Mouse (Mus musculus): ENCODE results near the gene 6820408C15Rik. TPM values are rescaled to one million over a fixed set of nuclear protein-coding genes. Genes with fewer than 3 reads are reported as not detected.
A peak's percentile ranks its signal among the peaks of the same experiment; 100 is the strongest.

The 6820408C15Rik gene
- total and polyA plus RNA-seq, 2 experiments from 2014 or later: 1.8 to 4.9 TPM

DNA sequence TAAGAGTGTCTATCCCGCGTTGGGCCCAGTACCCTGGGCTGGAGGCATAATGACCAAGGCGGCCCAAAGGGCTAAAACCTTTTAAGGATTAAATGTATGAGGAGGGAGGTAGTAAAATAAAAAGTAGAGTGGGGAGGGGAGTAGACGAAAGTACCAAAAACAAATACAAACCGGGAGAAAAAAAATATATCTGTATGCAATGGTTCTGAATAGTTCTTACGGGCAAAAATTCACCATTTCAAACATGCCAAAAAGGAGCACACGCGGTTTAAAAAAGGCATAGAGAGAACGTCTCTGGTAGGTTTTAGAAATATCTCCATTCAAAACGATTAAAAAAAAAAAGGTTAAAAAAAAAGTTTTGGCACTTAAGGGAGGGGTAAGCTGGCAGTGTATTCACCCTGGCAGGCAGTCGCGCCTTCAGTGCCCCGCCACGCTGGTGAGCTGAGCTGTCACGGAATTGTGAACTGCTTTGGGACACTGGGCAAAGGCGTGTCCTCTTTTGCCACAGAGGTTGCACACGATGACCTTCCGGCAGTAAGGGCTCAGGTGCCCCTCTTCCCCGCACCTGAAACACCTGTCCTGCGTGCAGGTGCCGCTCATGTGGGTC, 2.1 kb upstream of the 6820408C15Rik start:
- H3K27me3 ChIP-seq (ENCODE audit: insufficient read depth, low read length): no peaks in the 10 kb centered on the region
- H3K4me3 ChIP-seq (ENCODE audit: low read depth, low read length): peak overlapping the region; percentile 69
- peak overlapping the region; percentile 96 for H3K27ac ChIP-seq (ENCODE audit: low read depth, low read length)
- H3K4me1 ChIP-seq (ENCODE audit: insufficient read depth, low read length): peaks cover 11% of the 10 kb centered on the region; the same call in 1 of the 2 replicates
- peak overlapping the region; percentile 78 for H3K4me2 ChIP-seq (ENCODE audit: low read depth, low read length, poor library complexity, severe bottlenecking)
- H3K9me3 ChIP-seq (ENCODE audit: low read length): no peaks in the 10 kb centered on the region
- H3K36me3 ChIP-seq (ENCODE audit: insufficient read depth, low read length): no peaks in the 10 kb centered on the region
- WGBS: 2% methylated on average over 21 of the region's 21 CpGs
- ATAC-seq (ENCODE audit: low FRiP score) (no peak), DNase-seq (ENCODE audit: low spot score) (no peak)
- TF ChIP-seq CTCF (IDR thresholded peaks at IDR 0.05): no peak
- peak overlapping the region; percentile 90 for H3K9ac ChIP-seq (replicated peaks; ENCODE audit: low read length, poor library complexity, severe bottlenecking)

DNA sequence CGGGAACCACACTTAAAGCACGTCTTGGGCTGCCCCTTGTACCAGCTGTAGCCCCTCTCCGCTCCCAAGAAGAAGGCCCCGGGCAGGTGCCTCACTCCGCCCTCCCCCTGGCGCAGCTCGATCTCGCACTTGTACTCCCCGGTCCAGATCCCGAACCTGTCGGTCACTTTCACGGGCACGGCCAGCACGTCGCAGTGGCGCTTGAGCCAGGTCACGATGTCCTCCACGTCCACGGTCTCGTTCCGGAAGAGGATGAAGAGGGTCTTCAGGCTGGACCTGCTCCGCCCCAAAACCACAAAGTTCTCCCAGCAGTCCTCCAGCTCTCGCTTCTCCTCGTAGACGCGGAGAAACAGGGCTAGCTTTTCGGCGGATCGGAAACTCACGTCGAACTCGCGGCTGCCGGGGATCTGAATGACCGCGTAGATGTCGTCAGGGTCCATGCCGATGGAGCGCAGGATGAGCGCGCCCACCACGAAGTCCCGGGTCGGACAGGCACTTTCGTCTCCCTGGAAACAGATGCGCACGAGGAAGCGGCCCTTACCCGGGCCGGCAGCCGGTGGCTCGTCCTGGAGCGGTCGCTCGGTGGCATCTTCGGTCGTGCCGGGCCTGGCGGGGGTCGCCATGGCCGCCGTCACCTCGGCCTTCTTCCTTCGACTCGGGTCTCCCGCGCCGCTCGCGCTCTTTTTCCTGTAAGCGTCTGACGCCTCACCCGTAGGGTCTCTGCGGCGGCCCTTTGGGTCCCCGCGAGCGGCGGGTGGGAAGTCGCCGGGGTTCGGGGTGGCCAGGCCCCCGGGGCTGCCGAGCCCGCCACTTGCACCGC, 1.4 kb upstream of the 6820408C15Rik start:
- ATAC-seq (ENCODE audit: low FRiP score): peak; percentile 35
- Histone ChIP-seq H3K4me1 (ENCODE audit: insufficient read depth, low read length) (peaks cover 11% of the 10 kb centered on the region; the same call in 1 of the 2 replicates), H3K9ac (replicated peaks; ENCODE audit: low read length, poor library complexity, severe bottlenecking) (peak overlapping the region; percentile 90), H3K9me3 (ENCODE audit: low read length) (no peaks in the 10 kb centered on the region), H3K36me3 (ENCODE audit: insufficient read depth, low read length) (no peaks in the 10 kb centered on the region), H3K4me2 (ENCODE audit: low read depth, low read length, poor library complexity, severe bottlenecking) (peak overlapping the region; percentile 78), H3K27ac (ENCODE audit: low read depth, low read length) (peak overlapping the region; percentile 96), H3K27me3 (ENCODE audit: insufficient read depth, low read length) (no peaks in the 10 kb centered on the region), H3K4me3 (ENCODE audit: low read depth, low read length) (peak overlapping the region; percentile 69)
- DNase-seq (ENCODE audit: low spot score): no peak
- WGBS: under 1% methylated on average over 84 of the region's 86 CpGs
- TF ChIP-seq CTCF (IDR thresholded peaks at IDR 0.05): no peak

DNA sequence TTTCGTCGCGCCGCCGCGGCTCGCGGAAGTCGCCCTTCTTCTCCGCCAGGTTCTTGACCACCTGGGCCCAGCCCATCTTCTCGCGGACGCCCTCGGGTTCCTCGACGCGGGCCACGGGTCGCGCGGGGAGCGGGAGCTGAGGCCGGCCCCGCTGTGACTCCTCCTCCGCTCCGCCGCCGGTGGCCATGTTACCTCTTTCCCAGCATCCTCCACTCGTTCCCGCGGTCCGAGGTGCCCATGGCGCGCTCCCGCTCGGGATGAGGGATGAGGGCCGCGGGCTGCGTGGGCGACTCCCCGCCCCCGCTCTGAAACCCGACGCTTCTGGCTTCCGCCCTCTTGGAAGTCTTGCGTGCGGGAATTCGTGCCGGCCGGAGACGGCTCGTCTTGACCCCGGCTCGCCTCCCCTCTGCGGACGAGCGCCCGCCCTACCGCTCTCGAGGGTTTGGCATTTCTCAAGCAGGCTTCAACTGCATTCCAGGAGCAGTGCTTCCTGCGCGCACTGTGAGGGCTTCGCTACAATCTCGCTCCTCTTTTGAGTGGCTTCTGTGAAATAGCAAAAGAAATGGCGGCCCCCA, 709 bp upstream of the 6820408C15Rik start, which contains the start of gene Zcchc3:
Zcchc3 (minus strand) TSS at position 437 of the 575 bp plus-strand sequence.
- under 1% methylated on average over 60 of the region's 65 CpGs for WGBS
- Histone ChIP-seq H3K4me2 (ENCODE audit: low read depth, low read length, poor library complexity, severe bottlenecking) (peak within 1 kb of the TSS; percentile 78), H3K9me3 (ENCODE audit: low read length) (no peaks in the 10 kb centered on the region), H3K4me1 (ENCODE audit: insufficient read depth, low read length) (peaks cover 11% of the 10 kb centered on the region; the same call in 1 of the 2 replicates), H3K36me3 (ENCODE audit: insufficient read depth, low read length) (no peaks in the 10 kb centered on the region), H3K27ac (ENCODE audit: low read depth, low read length) (peak within 1 kb of the TSS; percentile 96), H3K27me3 (ENCODE audit: insufficient read depth, low read length) (no peaks in the 10 kb centered on the region), H3K9ac (replicated peaks; ENCODE audit: low read length, poor library complexity, severe bottlenecking) (peak within 1 kb of the TSS; percentile 90), H3K4me3 (ENCODE audit: low read depth, low read length) (peak within 1 kb of the TSS; percentile 69)
- TF ChIP-seq CTCF (IDR thresholded peaks at IDR 0.05): no peak
- DNase-seq (ENCODE audit: low spot score): peak; percentile 92
- ATAC-seq (ENCODE audit: low FRiP score): peak; percentile 85

DNA sequence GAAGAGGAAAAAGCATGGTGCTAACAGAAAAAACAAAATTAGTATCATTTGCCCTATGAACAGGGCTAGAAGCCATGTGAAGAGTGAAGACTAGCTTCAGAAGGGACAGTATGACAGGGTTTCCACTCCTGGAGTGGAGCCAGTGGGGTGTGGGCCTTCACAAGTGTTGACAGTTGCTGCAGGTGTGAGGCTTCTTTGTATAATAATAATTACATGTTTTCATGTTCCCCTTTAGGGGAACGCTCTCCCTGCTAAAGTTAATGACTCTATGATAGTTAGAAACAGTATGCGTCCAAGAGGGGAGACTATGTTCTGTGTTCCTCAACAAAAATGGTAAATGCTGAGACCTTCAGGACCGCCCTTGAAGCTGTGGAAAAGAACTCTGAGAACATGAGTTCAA, 399 bp downstream of the 6820408C15Rik start:
- H3K36me3 ChIP-seq (ENCODE audit: insufficient read depth, low read length): no peaks in the 10 kb centered on the region
- H3K4me3 ChIP-seq (ENCODE audit: low read depth, low read length): no peak overlapping the region; the same call in 1 of the 2 replicates
- WGBS: over 99% methylated on average over 3 of the region's 3 CpGs
- no peak overlapping the region for H3K9ac ChIP-seq (replicated peaks; ENCODE audit: low read length, poor library complexity, severe bottlenecking)
- no peaks in the 10 kb centered on the region for H3K27me3 ChIP-seq (ENCODE audit: insufficient read depth, low read length)
- H3K4me2 ChIP-seq (ENCODE audit: low read depth, low read length, poor library complexity, severe bottlenecking): peak overlapping the region; percentile 78
- no peak for TF ChIP-seq CTCF (IDR thresholded peaks at IDR 0.05)
- ATAC-seq (ENCODE audit: low FRiP score) (no peak), DNase-seq (ENCODE audit: low spot score) (no peak)
- 0 out of 2 replicates have a peak overlapping the region, but pooled peaks have one; percentile 96 for H3K27ac ChIP-seq (ENCODE audit: low read depth, low read length)
- peaks cover 8% of the 10 kb centered on the region; the same call in 1 of the 2 replicates for H3K4me1 ChIP-seq (ENCODE audit: insufficient read depth, low read length)
- H3K9me3 ChIP-seq (ENCODE audit: low read length): no peaks in the 10 kb centered on the region

DNA sequence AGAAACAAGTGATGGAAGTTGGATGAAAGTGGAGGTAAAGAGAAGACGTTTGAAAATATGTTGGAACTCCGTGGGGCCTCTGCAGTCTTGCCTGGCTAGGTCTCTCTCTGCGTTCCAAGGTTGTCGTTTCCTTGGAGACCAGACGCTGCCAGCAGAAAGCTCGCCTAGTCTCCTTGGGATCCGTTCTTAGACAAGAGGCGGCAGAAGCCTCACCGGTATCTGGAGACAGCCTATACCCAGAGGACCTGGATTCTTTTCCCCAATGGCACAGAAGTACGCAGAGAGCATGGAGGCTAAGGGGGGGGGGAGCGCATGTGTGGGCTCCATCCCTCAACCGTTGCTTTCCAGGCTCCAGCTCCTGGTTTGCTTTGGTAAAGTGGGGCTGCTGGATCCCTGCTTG, 12.1 kb downstream of the 6820408C15Rik start:
- Histone ChIP-seq H3K4me1 (ENCODE audit: insufficient read depth, low read length) (peaks cover 4% of the 10 kb centered on the region; the same call in 1 of the 2 replicates), H3K4me3 (ENCODE audit: low read depth, low read length) (peak overlapping the region; percentile 7; the same call in 1 of the 2 replicates), H3K27ac (ENCODE audit: low read depth, low read length) (peak overlapping the region; percentile 38; the same call in 1 of the 2 replicates), H3K4me2 (ENCODE audit: low read depth, low read length, poor library complexity, severe bottlenecking) (peak overlapping the region; percentile 38), H3K9me3 (ENCODE audit: low read length) (no peaks in the 10 kb centered on the region), H3K36me3 (ENCODE audit: insufficient read depth, low read length) (no peaks in the 10 kb centered on the region), H3K9ac (replicated peaks; ENCODE audit: low read length, poor library complexity, severe bottlenecking) (no peak overlapping the region), H3K27me3 (ENCODE audit: insufficient read depth, low read length) (no peaks in the 10 kb centered on the region)
- ATAC-seq (ENCODE audit: low FRiP score): no peak
- TF ChIP-seq CTCF (IDR thresholded peaks at IDR 0.05): no peak
- no peak for DNase-seq (ENCODE audit: low spot score)
- WGBS: 4% methylated on average over 12 of the region's 12 CpGs

Measured in midbrain, postnatal 0 days (tissue).